Mouse (Mus musculus) kidney, adult 2 months (tissue): ENCODE measurements around the gene Cbx2. TPM values are rescaled to one million over a fixed set of nuclear protein-coding genes. Genes with fewer than 3 reads are reported as not detected.
A peak's percentile ranks its signal among the peaks of the same experiment; 100 is the strongest.

Experiments
- DNase-seq: peaks from one replicate; pipeline ENCODE4 v3.0.0; 2021
- H3K27ac ChIP-seq: fragments of 200-500 bp; 2 replicates; pipeline ENCODE4 v1.5.1; 2012; ENCODE audit warnings: low read depth, low read length, control low read depth, inconsistent platforms; ENCODE audit not compliant: insufficient read depth
- H3K27me3 ChIP-seq: fragments of 200-500 bp; replicated peaks from 2 replicates; pipeline ENCODE4 v1.6.1; 2012; ENCODE audit warnings: mild to moderate bottlenecking, moderate library complexity, low read length, inconsistent platforms; ENCODE audit not compliant: control insufficient read depth, insufficient read depth
- H3K36me3 ChIP-seq: fragments of 200-500 bp; 2 replicates; pipeline ENCODE4 v1.6.1; 2012; ENCODE audit warnings: mild to moderate bottlenecking, moderate library complexity, low read length, inconsistent platforms; ENCODE audit not compliant: control insufficient read depth, insufficient read depth
- H3K4me1 ChIP-seq: fragments of 200-500 bp; 2 replicates; pipeline ENCODE4 v1.6.1; 2011; ENCODE audit warnings: low read length; ENCODE audit not compliant: control insufficient read depth, insufficient read depth
- H3K4me3 ChIP-seq: fragments of 200-500 bp; 2 replicates; pipeline ENCODE4 v1.5.1; 2011; ENCODE audit warnings: mild to moderate bottlenecking, low read depth, low read length, control low read depth; ENCODE audit not compliant: insufficient read depth
- CTCF ChIP-seq: fragments of 200-500 bp; conservative IDR thresholded peaks from 2 replicates; pipeline ENCODE4 v1.5.1; 2011; ENCODE audit warnings: low read depth, mild to moderate bottlenecking, control low read depth, low read length, moderate library complexity, mixed read lengths; ENCODE audit not compliant: insufficient read depth, insufficient read length
- POLR2A ChIP-seq: fragments of 200-500 bp; IDR thresholded peaks from one replicate; pipeline ENCODE4 v1.6.1; 2011; ENCODE audit warnings: low read depth, low read length, control low read depth
- WGBS: fragments of 180-500 bp; shearing (Covaris S2); methylation state at CpG from one replicate; pipeline ENCODE4 v1.1.7; 2018; 5-methylcytosine and 5-hydroxymethylcytosine counted together
- polyA plus RNA-seq: library from polyadenylated mRNA; depleted of rRNA; stranded (reverse); fragments of >200 nt; gene quantifications from 2 replicates; pipeline ENCODE4 v1.2.3, GENCODE M21; 2012

Cbx2 gene
- polyA plus RNA-seq, 1 experiment = 3.5 TPM

DNA sequence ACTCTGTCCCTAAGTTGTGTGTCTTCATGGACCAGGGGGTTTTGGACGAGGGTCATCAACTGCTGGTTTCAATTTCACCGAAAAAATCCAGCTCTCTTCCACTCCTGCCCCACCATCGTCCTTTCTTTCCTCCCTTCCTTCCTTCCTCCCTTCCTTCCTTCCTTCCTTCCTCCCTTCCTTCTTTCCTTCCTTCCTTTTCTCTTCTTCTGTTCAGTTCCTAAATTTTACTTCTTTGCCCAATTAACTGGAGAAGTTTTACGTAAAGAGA lies 20.4 kb downstream of the Cbx2 start:
- TF ChIP-seq POLR2A (no peak), CTCF (no peak)
- Histone ChIP-seq H3K4me3 (no peak overlapping the region), H3K36me3 (no peaks in the 10 kb centered on the region), H3K4me1 (peaks cover 26% of the 10 kb centered on the region), H3K27me3 (peaks cover 9% of the 10 kb centered on the region), H3K27ac (no peak overlapping the region)
- DNase-seq = no peak
- WGBS = 20% methylated on average over 4 of the region's 4 CpGs

DNA sequence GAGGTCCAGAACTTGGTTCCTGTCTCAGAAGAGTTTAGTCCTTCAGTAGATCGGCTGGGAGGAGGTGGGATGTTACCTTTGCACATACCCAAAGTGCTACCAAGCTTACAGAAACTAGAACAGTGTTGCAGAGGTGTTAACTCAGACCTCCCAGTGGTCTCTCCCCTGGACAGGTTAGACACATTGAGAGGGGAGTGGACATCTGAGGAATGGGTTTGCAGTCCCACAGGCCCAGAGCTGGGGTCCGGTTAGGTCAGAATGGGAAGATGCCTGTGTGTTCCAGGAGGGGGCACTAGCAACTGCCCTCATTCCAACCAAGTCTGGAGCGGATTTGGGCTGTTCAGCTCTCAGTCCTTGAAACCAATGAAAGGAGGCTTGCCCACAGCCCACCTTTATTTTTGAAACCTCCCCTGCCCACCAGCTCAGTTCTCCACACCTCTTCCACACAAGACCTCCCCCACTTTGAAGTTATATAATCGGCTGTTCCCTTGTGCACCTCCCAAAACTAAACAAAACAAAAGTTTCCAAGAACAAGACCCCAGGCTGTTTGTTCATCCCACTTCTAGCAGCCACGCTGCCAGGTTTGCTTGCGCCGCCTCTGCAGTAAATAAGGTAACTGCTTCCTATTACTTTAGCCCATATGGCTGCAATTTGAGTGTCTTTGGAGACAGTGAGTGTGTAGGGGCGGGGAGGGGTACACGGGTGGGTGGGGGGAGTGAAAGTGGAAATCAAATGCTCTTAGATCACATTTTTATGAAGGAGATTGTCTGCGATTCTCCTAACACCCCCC lies 21.2 kb downstream of the Cbx2 start:
- Histone ChIP-seq H3K36me3 (no peaks in the 10 kb centered on the region), H3K27me3 (peaks cover 9% of the 10 kb centered on the region), H3K4me3 (no peak overlapping the region), H3K27ac (no peak overlapping the region), H3K4me1 (peaks cover 26% of the 10 kb centered on the region)
- TF ChIP-seq POLR2A (no peak), CTCF (peak; percentile 57)
- WGBS = 15% methylated on average over 10 of the region's 10 CpGs
- DNase-seq = no peak

DNA sequence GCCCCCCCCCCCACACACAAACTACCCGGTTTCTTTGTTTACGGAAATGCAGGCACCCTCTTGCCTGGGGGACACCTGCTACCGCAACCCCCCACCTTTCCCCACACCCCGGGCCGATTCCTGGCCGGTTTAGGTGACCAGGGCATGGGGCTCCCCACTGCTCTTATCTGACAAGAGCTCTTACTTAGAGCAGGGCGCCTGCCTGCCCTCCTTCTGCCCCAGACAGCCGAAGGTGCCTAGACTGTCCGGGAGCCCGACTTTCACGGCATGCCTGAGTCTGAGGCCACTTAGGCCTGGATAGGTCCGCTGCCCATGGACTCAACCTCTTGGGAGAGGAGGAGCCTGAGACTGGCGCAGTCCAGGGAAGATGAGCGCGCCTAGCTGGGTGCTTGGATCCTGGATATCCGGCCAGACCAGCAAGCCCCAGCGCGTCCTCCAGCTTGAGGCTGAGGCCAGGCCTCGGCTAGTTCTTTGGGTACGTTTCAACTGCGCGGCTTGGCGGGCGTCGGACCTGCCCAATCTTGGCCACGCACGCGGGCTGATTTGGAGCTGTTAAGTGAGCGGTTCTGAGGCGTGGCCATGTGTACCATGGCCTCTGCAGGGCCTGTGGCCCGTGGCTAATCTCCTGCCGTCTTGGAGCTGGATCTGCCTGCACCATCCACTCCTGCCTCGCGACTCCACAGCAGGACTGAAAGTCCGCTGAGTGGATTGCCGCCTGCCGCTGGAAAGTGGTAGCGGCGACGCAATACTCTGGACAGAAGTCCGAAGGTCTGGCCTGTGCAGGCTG lies 22.0 kb downstream of the Cbx2 start:
- Histone ChIP-seq H3K27ac (0 out of 2 replicates have a peak overlapping the region, but pooled peaks have one; percentile 15), H3K36me3 (no peaks in the 10 kb centered on the region), H3K4me1 (peaks cover 26% of the 10 kb centered on the region), H3K27me3 (peaks cover 9% of the 10 kb centered on the region), H3K4me3 (no peak overlapping the region)
- peak; percentile 87 for DNase-seq
- WGBS = 10% methylated on average over 41 of the region's 41 CpGs
- no peak for TF ChIP-seq POLR2A
- TF ChIP-seq CTCF = peak; percentile 39

DNA sequence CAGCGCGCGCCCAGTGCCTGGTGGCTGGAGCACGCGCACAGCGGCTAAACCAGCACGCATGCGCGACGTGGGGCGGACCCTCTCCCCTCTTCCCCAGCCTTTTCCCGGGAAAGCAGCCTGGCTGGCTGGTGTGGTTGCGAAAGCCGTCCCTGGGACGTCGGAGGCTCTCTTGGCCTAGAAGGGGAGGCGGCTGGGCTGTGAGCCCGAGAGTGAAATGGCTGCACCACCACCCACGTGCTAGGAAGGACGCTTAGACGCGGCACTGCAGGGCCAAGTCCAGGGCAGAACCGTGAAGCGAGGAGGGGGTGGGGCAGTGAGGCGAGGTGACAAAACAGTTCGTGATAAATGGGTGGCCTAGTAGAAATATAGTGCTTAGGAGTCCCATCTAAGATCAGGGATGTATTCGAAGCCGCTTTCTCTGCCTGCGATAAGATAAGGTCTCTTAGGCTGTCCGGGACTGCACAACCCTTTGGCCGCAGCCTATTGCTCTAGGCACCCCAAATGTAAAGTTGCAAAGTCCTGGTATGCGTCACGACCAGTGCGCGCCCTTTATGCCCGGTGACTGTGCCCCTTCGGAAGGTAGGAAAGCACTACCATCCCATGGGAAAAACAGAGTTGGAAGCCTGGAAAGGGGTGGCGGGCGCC lies 24.0 kb downstream of the Cbx2 start:
- Histone ChIP-seq H3K4me3 (no peak overlapping the region), H3K36me3 (no peaks in the 10 kb centered on the region), H3K4me1 (peaks cover 20% of the 10 kb centered on the region), H3K27ac (no peak overlapping the region), H3K27me3 (peaks cover 9% of the 10 kb centered on the region)
- peak; percentile 87 for DNase-seq
- WGBS = 7% methylated on average over 39 of the region's 39 CpGs
- TF ChIP-seq POLR2A = no peak
- no peak for TF ChIP-seq CTCF

DNA sequence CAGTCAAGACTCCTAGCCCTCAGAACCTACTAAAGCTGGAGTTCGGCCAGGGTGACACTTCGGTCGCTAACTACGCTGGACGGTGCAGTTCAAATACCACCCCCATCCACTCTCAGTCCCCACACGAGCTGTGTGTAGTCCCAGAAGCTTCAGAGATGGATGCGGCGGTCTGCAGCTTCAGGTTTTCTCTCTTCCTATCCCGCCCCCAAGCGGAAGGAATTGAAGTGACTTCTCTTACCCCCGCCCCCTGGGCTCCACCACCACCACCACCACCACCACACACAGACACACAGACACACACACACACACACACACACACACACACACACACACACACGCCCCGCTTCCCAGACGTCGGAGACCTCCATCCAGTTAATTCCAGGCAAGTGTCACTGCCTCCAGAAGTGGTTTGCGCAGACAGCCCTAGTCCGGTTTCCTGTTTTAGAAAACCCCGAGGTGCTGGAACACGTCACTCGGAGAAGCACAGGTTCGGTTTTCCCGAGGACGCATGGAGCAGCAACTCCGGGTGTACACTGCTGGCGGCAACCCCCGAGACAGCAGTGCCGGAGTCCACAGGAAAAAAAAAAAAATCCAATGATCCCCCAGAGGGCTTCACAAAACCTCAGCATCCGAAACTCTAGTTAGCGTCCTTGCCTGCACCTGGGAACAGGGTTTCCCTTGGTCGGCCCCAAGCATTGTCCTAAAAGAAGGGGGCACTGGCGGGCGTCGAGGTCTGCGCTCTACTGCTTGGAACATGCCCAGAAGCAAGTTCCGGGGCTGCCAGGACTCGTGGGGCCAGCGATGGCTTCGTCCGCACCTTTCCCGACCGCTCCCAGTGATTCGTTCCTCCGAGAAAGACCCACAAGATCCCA lies 24.7 kb downstream of the Cbx2 start:
- TF ChIP-seq POLR2A (no peak), CTCF (0 out of 2 replicates have a peak, but pooled peaks have one; percentile 6)
- Histone ChIP-seq H3K36me3 (no peaks in the 10 kb centered on the region), H3K27me3 (peaks cover 8% of the 10 kb centered on the region), H3K4me1 (peaks cover 17% of the 10 kb centered on the region), H3K27ac (no peak overlapping the region), H3K4me3 (no peak overlapping the region)
- WGBS = 3% methylated on average over 43 of the region's 43 CpGs
- DNase-seq = no peak

DNA sequence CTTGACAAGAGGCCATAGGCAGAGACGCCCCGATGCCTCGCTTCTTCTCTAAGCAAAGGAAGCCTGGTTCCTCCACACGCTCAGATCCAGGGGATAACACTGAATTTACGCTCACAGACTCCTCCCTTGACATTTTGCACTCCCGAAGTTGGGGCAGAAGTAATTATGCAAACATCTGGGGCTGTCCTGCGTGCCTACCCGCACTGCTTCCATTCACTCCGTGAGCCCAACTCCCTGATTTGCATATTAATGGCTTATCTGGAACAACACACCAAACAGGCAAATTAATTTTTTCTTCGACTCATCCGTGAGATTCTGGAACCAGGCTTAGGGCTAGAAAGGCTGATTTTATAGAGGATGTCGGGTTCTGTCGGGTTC lies 25.4 kb downstream of the Cbx2 start:
- peaks cover 16% of the 10 kb centered on the region for H3K4me1 ChIP-seq
- no peak for DNase-seq
- 3% methylated on average over 13 of the region's 13 CpGs for WGBS
- TF ChIP-seq CTCF (no peak), POLR2A (no peak)
- H3K4me3 ChIP-seq = no peak overlapping the region
- H3K36me3 ChIP-seq = no peaks in the 10 kb centered on the region
- no peak overlapping the region for H3K27ac ChIP-seq
- peaks cover 4% of the 10 kb centered on the region; the same call in 1 of the 2 replicates for H3K27me3 ChIP-seq
